Mouse (Mus musculus) hindbrain, embryonic 16.5 days (tissue): Measurements from ENCODE around the gene Pip4k2c. TPM values are rescaled to one million over a fixed set of nuclear protein-coding genes. Genes with fewer than 3 reads are reported as not detected.

Experiments
- ATAC-seq: fragments of 200-750 bp; cut with Nextera tagmentation; 2 replicates; pipeline ENCODE4 v1.8.0; 2017; ENCODE audit warnings: moderate TSS enrichment, moderate library complexity
- H3K27ac ChIP-seq: fragments of 300-500 bp; sonication (generic); 2 replicates; pipeline ENCODE4 v1.5.1; 2014; ENCODE audit warnings: low read depth, mild to moderate bottlenecking, control low read depth, low read length, moderate library complexity
- H3K27me3 ChIP-seq: fragments of 300-500 bp; sonication (generic); replicated peaks from 2 replicates; pipeline ENCODE4 v1.6.1; 2014; ENCODE audit warnings: low read length; ENCODE audit not compliant: control insufficient read depth, insufficient read depth
- H3K36me3 ChIP-seq: fragments of 300-500 bp; sonication (generic); 2 replicates; pipeline ENCODE4 v1.6.1; 2014; ENCODE audit warnings: mild to moderate bottlenecking, low read length, moderate library complexity, mixed read lengths; ENCODE audit not compliant: control insufficient read depth, insufficient read depth
- H3K4me1 ChIP-seq: fragments of 300-500 bp; sonication (generic); 2 replicates; pipeline ENCODE4 v1.6.1; 2014; ENCODE audit warnings: low read depth, low read length; ENCODE audit not compliant: control insufficient read depth, insufficient read depth
- H3K4me2 ChIP-seq: fragments of 300-500 bp; sonication (generic); 2 replicates; pipeline ENCODE4 v1.6.1; 2014; ENCODE audit warnings: mild to moderate bottlenecking, low read length, control low read depth, moderate library complexity
- H3K4me3 ChIP-seq: fragments of 300-500 bp; sonication (generic); 2 replicates; pipeline ENCODE4 v1.5.1; 2014; ENCODE audit warnings: mild to moderate bottlenecking, low read length, control low read depth, moderate library complexity
- H3K9ac ChIP-seq: fragments of 300-500 bp; sonication (generic); 2 replicates; pipeline ENCODE4 v1.6.1; 2014; ENCODE audit warnings: low read depth, mild to moderate bottlenecking, control low read depth, low read length, moderate library complexity
- H3K9me3 ChIP-seq: fragments of 300-500 bp; sonication (generic); 2 replicates; pipeline ENCODE4 v1.6.1; 2014; ENCODE audit warnings: mild to moderate bottlenecking, low read length, moderate library complexity; ENCODE audit not compliant: control insufficient read depth
- WGBS: fragments of 180-500 bp; shearing (Covaris S2); extraction: QIAGEN DNeasy Blood & Tissue Kit; methylation state at CpG from one replicate; pipeline ENCODE4 v1.1.7; 2014; 5-methylcytosine and 5-hydroxymethylcytosine counted together
- polyA plus RNA-seq: library from polyadenylated mRNA; unstranded; fragments of >200 nt; fragmentation: Nextera tagmentation; extraction: Ambion mirVana; gene quantifications from 2 replicates; pipeline ENCODE4 v1.2.1, GENCODE M21; 2015

The Pip4k2c gene
- polyA plus RNA-seq, 1 experiment from 2014 or later: 20.5 TPM

- Histone ChIP-seq H3K27ac (no peak overlapping the region), H3K27me3 (no peaks in the 10 kb centered on the region), H3K36me3 (no peaks in the 10 kb centered on the region), H3K4me1 (peaks cover 13% of the 10 kb centered on the region), H3K9ac (no peak overlapping the region), H3K9me3 (no peaks in the 10 kb centered on the region), H3K4me3 (no peak overlapping the region), H3K4me2 (no peak overlapping the region)
- WGBS: 55% methylated on average over 1 of the region's 1 CpGs
- no peak for ATAC-seq
These were observed 3.0 kb upstream of the Pip4k2c start for GRCm38 (mm10) chr10:127214422-127214803.

GRCm38 (mm10) chr10:127213704-127214421, 2.5 kb upstream of the Pip4k2c start:
- no peak overlapping the region for H3K4me2 ChIP-seq

GRCm38 (mm10) chr10:127213272-127213671, 1.9 kb upstream of the Pip4k2c start:
- H3K9me3 ChIP-seq: no peaks in the 10 kb centered on the region
- H3K4me2 ChIP-seq: no peak overlapping the region
- H3K27ac ChIP-seq: no peak overlapping the region
- no peak overlapping the region for H3K9ac ChIP-seq
- no peak overlapping the region for H3K4me3 ChIP-seq
- ATAC-seq: no peak
- H3K4me1 ChIP-seq: peaks cover 13% of the 10 kb centered on the region
- WGBS: 94% methylated on average over 8 of the region's 8 CpGs
- peaks cover 3% of the 10 kb centered on the region; the same call in 1 of the 2 replicates for H3K36me3 ChIP-seq
- H3K27me3 ChIP-seq: no peaks in the 10 kb centered on the region

More at GRCm38 (mm10) chr10:127213704-127214421, 2.5 kb upstream of the Pip4k2c start:
- Histone ChIP-seq H3K4me1 (peaks cover 13% of the 10 kb centered on the region), H3K36me3 (no peaks in the 10 kb centered on the region), H3K9me3 (no peaks in the 10 kb centered on the region), H3K27me3 (no peaks in the 10 kb centered on the region), H3K9ac (no peak overlapping the region), H3K4me3 (no peak overlapping the region), H3K27ac (no peak overlapping the region)
- WGBS: 83% methylated on average over 13 of the region's 13 CpGs
- no peak for ATAC-seq

DNA sequence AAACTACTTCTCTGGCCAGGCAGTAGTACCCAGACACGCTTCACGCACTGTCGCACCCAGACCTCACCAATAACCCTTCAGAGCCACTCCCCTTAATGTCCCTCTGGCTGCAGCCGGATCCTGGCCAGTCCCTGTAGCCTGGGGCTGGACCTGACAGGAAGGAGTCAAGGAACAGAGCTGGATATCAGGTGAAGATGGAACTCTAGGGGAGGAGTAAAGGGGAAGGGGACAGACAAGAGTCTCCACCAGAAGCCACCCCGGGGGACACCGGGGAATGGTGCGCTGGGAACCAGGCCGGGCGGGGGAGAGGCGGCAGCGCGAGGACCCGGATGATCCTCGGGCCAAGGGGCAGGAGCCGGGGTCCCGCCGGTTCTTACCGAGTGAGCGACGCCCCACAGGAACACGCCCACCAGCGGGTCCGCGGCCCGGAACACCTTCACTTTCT, 402 bp downstream of the Pip4k2c start:
- 0 out of 2 replicates have a peak overlapping the region, but pooled peaks have one; percentile 37 for H3K27ac ChIP-seq
- peak overlapping the region; percentile 78 for H3K9ac ChIP-seq
- peak overlapping the region; percentile 68 for H3K4me3 ChIP-seq
- H3K36me3 ChIP-seq: peaks cover 10% of the 10 kb centered on the region
- H3K9me3 ChIP-seq: no peaks in the 10 kb centered on the region
- 2% methylated on average over 21 of the region's 25 CpGs for WGBS
- ATAC-seq: peak; percentile 68
- no peaks in the 10 kb centered on the region for H3K27me3 ChIP-seq
- H3K4me2 ChIP-seq: peak overlapping the region; percentile 92
- peaks cover 13% of the 10 kb centered on the region for H3K4me1 ChIP-seq

- Histone ChIP-seq H3K36me3 (peaks cover 10% of the 10 kb centered on the region), H3K9me3 (no peaks in the 10 kb centered on the region), H3K4me3 (peak overlapping the region; percentile 68), H3K27me3 (no peaks in the 10 kb centered on the region), H3K27ac (no peak overlapping the region), H3K4me1 (peaks cover 13% of the 10 kb centered on the region), H3K9ac (peak overlapping the region; percentile 78; the same call in 1 of the 2 replicates), H3K4me2 (peak overlapping the region; percentile 92)
- WGBS: 89% methylated on average over 13 of the region's 13 CpGs
- ATAC-seq: no peak
These were observed 1.3 kb downstream of the Pip4k2c start for GRCm38 (mm10) chr10:127209928-127210570.

- Histone ChIP-seq H3K4me3 (no peak overlapping the region), H3K27ac (no peak overlapping the region), H3K4me2 (no peak overlapping the region), H3K27me3 (no peaks in the 10 kb centered on the region), H3K4me1 (peaks cover 13% of the 10 kb centered on the region), H3K9me3 (no peaks in the 10 kb centered on the region), H3K9ac (no peak overlapping the region), H3K36me3 (peaks cover 12% of the 10 kb centered on the region)
- no peak for ATAC-seq
- 82% methylated on average over 4 of the region's 4 CpGs for WGBS
These were observed 2.5 kb downstream of the Pip4k2c start for GRCm38 (mm10) chr10:127208921-127209320.

DNA sequence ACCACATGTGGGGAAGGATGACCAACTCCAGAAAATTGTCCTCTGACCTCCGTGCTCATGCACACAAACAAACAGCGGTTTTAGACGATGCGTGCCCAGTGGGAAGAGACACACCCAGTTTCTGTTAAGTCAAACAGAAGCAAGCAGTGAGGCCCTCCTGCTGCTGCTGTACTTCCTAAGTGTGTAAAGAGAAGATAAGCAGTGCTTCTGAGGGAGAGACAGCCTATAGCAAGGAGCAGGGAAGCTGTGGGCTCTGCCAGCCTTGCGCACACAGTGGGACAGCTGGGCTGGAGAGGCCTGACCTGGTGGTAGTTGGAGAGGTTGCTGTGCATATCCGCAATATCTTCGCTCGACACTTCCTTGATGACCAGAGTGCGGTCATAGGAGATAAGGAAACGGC, 6.0 kb downstream of the Pip4k2c start:
- no peaks in the 10 kb centered on the region for H3K27me3 ChIP-seq
- no peak for ATAC-seq
- no peaks in the 10 kb centered on the region for H3K9me3 ChIP-seq
- H3K4me1 ChIP-seq: peaks cover 8% of the 10 kb centered on the region
- no peak overlapping the region for H3K4me3 ChIP-seq
- H3K36me3 ChIP-seq: peaks cover 22% of the 10 kb centered on the region
- no peak overlapping the region for H3K4me2 ChIP-seq
- 97% methylated on average over 10 of the region's 10 CpGs for WGBS
- H3K27ac ChIP-seq: no peak overlapping the region
- no peak overlapping the region for H3K9ac ChIP-seq

- Histone ChIP-seq H3K36me3 (peaks cover 27% of the 10 kb centered on the region), H3K27me3 (no peaks in the 10 kb centered on the region), H3K4me1 (peaks cover under 1% of the 10 kb centered on the region), H3K4me3 (no peak overlapping the region), H3K9me3 (no peaks in the 10 kb centered on the region), H3K9ac (no peak overlapping the region), H3K27ac (no peak overlapping the region), H3K4me2 (no peak overlapping the region)
- ATAC-seq: no peak
- WGBS: 89% methylated on average over 5 of the region's 5 CpGs
These were observed 6.8 kb downstream of the Pip4k2c start for GRCm38 (mm10) chr10:127204589-127204988.

GRCm38 (mm10) chr10:127203106-127203505, 8.3 kb downstream of the Pip4k2c start:
- Histone ChIP-seq H3K4me2 (no peak overlapping the region), H3K36me3 (peaks cover 34% of the 10 kb centered on the region), H3K4me3 (no peak overlapping the region), H3K9ac (no peak overlapping the region), H3K9me3 (no peaks in the 10 kb centered on the region), H3K27me3 (no peaks in the 10 kb centered on the region), H3K4me1 (no peaks in the 10 kb centered on the region), H3K27ac (no peak overlapping the region)
- 98% methylated on average over 3 of the region's 3 CpGs for WGBS
- ATAC-seq: no peak
